Mouse (Mus musculus) myocyte (in vitro differentiated cells): ENCODE results near the gene Ccdc73.

Experiments
- CEBPB ChIP-seq: IDR thresholded peaks from 2 replicates; pipeline ENCODE4 v1.6.1; 2011; ENCODE audit warnings: mild to moderate bottlenecking, moderate library complexity; ENCODE audit not compliant: poor library complexity, insufficient read depth, severe bottlenecking
- E2F4 ChIP-seq: IDR thresholded peaks from one replicate; pipeline ENCODE4 v1.6.1; 2011; ENCODE audit warnings: mild to moderate bottlenecking, control low read depth, moderate library complexity; ENCODE audit not compliant: insufficient read depth
- MAX ChIP-seq: IDR thresholded peaks from one replicate; pipeline ENCODE4 v1.6.1; 2011; ENCODE audit warnings: low read depth, mild to moderate bottlenecking, control low read depth
- MYOD1 ChIP-seq, 3 experiments: IDR thresholded peaks; one replicate each; pipeline ENCODE4 v1.6.1; 2011; ENCODE audit warnings: control low read depth in 2 of 3, low read depth in 2 of 3, mild to moderate bottlenecking in 2 of 3, moderate library complexity in 1 of 3; ENCODE audit not compliant: insufficient read length in 2 of 3, control insufficient read depth in 1 of 3
- POLR2A ChIP-seq: IDR thresholded peaks from one replicate; pipeline ENCODE4 v1.6.1; 2011; ENCODE audit warnings: low read depth, mild to moderate bottlenecking, control low read depth, moderate library complexity; ENCODE audit not compliant: insufficient read length
- POLR2AphosphoS2 ChIP-seq: IDR thresholded peaks from one replicate; pipeline ENCODE4 v1.6.1; 2011; ENCODE audit warnings: low read depth, control low read depth; ENCODE audit not compliant: insufficient read length
- SRF ChIP-seq: IDR thresholded peaks from one replicate; pipeline ENCODE4 v1.6.1; 2011; ENCODE audit warnings: low read depth; ENCODE audit not compliant: control insufficient read depth, insufficient read length
- TCF12 ChIP-seq: IDR thresholded peaks from one replicate; pipeline ENCODE4 v1.6.1; 2011; ENCODE audit warnings: mild to moderate bottlenecking, control low read depth; ENCODE audit not compliant: poor library complexity, insufficient read depth, severe bottlenecking
- TCF3 ChIP-seq: IDR thresholded peaks from one replicate; pipeline ENCODE4 v1.6.1; 2011; ENCODE audit warnings: low read depth, control low read depth; ENCODE audit not compliant: insufficient read length
- USF1 ChIP-seq: IDR thresholded peaks from one replicate; pipeline ENCODE4 v1.6.1; 2011; ENCODE audit warnings: low read depth, mild to moderate bottlenecking, control low read depth, moderate library complexity

GRCm38 (mm10) chr2:104852546-104852945 lies 15.1 kb upstream of the Ccdc73 start:
- TF ChIP-seq MAX (no peak), POLR2A (no peak), POLR2AphosphoS2 (no peak), TCF12 (no peak), USF1 (no peak), SRF (no peak), MYOD1 (IDR thresholded peaks at IDR 0.05; ENCODE audit: control insufficient read depth in 1 of 3, insufficient read length in 2 of 3, low read depth in 2 of 3) (no peak), TCF3 (no peak), CEBPB (no peak), E2F4 (no peak)
